Mouse (Mus musculus) left cerebral cortex, postnatal 14 days (tissue): ENCODE results near the gene Clec3a. TPM values are rescaled to one million over a fixed set of nuclear protein-coding genes. Genes with fewer than 3 reads are reported as not detected.
A peak's percentile ranks its signal among the peaks of the same experiment; 100 is the strongest.

Experiments
- DNase-seq, 2 experiments: peaks; one replicate each; pipeline ENCODE4 v3.0.0; 2021 to 2022; ENCODE audit warnings: low spot score in 2 of 2, mixed read lengths in 1 of 2
- intact Hi-C: fragments of 180-260 bp; cut with DNase I; formaldehyde crosslinking; loops from one replicate; pipeline ENCODE4 v1.15.1; 2025
- long read RNA-seq, 2 experiments: library from polyadenylated mRNA; stranded (forward); transcript quantifications; one replicate each; pipeline ENCODE4 v2.0.0; 2021
- total RNA-seq, 2 experiments: library from RNA; stranded (reverse); gene quantifications; 2 replicates each; pipeline ENCODE4 v1.2.3; 2021

Gene Clec3a
- total RNA-seq = not detected
- long read RNA-seq, experiment 1 = 0 reads
- long read RNA-seq, experiment 2 = 0 reads

GRCm38 (mm10) chr8:114417786-114418185 lies at the start of gene Clec3a:
TSS of gene Clec3a (plus strand) at chr8:114418086.
- no peak for DNase-seq
- intact Hi-C loops = no loop called here

- intact Hi-C loops = loop anchor here (1.0 to 10.0 kb wide), 3 partner anchors 288 to 705 kb away; no protein-coding TSS in a partner anchor
- DNase-seq = peak; percentile 84 to 87
Measured at GRCm38 (mm10) chr8:114369038-114369976, 48.6 kb upstream of the Clec3a start.

DNA sequence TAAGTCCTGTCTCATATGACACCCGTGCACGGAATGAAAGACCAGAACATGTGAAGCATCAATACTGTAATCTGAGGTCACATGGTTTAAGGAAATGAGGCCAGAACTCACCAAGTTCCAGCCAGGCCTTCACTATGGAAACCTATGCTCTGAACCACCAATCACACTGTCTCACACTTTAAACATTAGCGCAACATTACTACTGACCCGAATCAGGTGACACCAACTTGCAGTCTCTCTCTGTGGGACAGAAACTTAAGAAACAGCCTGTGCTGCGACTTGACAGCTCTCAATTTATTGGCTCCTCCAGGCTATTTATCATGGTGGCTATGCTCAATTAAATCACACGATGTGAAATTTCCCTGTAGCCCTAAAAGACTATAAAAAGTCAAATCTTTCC lies 43.5 kb upstream of the Clec3a start:
- DNase-seq = no peak
- intact Hi-C loops = no loop called here

- no peak for DNase-seq
- intact Hi-C loops = no loop called here
Measured at GRCm38 (mm10) chr8:114384189-114384588, 33.7 kb upstream of the Clec3a start.

DNA sequence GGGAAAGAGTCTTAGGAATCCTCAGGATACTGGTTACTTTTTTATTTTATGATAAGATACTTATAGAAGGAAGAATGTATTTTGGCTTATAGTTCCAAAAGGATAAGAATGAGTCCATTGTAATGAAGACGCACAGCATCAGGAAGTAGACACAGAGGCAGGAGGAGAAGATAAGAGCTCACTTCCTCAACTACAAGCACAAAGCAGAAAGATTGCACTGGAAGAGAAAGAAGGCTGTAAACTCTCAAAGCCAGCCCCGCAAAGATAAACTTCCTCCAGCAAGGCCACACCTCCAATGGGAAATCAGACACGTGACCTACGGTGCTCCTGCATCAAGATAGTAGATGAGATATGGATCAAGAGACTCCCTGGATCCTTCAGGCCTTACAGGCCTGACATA lies 30.4 kb upstream of the Clec3a start:
- DNase-seq = no peak
- intact Hi-C loops = no loop called here

GRCm38 (mm10) chr8:114390465-114391254 lies 27.2 kb upstream of the Clec3a start:
- intact Hi-C loops = no loop called here
- DNase-seq = peak in 1 of 2 experiments; percentile 12

GRCm38 (mm10) chr8:114398326-114398725 lies 19.6 kb upstream of the Clec3a start:
- intact Hi-C loops = no loop called here
- no peak for DNase-seq

GRCm38 (mm10) chr8:114399273-114399672 lies 18.6 kb upstream of the Clec3a start:
- intact Hi-C loops = no loop called here
- no peak for DNase-seq

GRCm38 (mm10) chr8:114401679-114402078 lies 16.2 kb upstream of the Clec3a start:
- DNase-seq = no peak
- intact Hi-C loops = no loop called here

GRCm38 (mm10) chr8:114411421-114411820 lies 6.5 kb upstream of the Clec3a start:
- no peak for DNase-seq
- intact Hi-C loops = no loop called here

GRCm38 (mm10) chr8:114418486-114418885 lies 600 bp downstream of the Clec3a start:
- intact Hi-C loops = no loop called here
- DNase-seq = no peak

DNA sequence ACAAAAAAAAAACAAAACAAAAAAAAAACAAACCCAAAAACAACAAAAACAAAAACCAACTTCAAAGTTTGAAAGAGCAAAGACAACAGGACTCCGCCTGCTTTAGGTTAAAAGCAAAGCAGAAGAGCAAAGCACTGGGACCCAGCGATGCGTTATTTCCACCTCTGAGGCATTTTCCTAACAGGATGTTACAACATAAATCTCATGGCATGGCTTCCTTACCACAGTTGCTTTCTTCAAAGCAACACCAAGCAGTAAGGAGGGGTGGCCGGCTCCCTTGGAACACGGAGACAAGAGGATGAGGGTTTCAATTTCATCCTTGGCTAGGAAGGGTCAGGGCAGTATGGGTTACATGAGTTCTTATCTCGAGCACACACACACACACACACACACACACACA lies 1.0 kb downstream of the Clec3a start:
- DNase-seq = no peak
- intact Hi-C loops = no loop called here

DNA sequence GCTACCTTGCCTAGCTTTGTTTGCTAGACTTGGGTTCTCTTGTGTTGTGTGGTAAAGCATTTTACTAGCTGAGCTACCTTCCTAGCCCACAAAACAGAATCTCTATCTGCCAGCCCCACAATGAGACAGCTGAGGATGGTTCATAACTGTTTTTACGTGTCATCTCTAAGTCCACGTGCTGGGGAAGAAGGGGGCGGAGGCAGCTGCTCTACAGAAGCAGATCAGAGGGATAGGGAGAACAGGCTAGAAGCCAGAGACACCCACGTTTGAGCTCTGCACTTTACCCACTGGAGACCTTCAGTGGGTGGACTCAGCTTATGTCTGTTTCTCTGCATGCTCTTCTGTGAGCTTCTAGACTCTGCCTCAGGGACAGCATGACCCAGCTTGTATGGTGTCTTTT lies 3.7 kb downstream of the Clec3a start:
- DNase-seq = peak; percentile 21 to 48
- intact Hi-C loops = no loop called here

DNA sequence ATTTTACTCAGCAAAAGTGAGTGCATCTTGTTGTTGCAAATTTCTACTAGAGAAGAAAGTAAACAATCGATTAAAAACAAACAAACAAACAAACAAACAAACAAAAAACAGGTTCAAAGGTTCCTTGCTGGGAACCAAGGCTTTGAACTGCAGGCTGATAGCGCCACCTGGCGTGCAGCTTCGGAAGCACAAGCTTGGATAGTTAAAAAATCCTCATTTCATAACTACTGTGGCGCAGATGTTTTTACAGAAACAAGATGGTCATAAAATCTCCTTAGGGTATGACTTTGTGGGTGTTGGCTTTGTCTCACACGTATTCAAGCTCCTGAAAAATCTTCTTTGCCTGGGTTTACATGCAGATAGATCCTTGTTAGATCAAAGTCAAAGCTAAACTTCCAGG lies 20.4 kb downstream of the Clec3a start:
- intact Hi-C loops = loop anchor here (2.0 to 5.0 kb wide), 3 partner anchors 357 to 773 kb away; no protein-coding TSS in a partner anchor
- DNase-seq = peak; percentile 68 to 77

DNA sequence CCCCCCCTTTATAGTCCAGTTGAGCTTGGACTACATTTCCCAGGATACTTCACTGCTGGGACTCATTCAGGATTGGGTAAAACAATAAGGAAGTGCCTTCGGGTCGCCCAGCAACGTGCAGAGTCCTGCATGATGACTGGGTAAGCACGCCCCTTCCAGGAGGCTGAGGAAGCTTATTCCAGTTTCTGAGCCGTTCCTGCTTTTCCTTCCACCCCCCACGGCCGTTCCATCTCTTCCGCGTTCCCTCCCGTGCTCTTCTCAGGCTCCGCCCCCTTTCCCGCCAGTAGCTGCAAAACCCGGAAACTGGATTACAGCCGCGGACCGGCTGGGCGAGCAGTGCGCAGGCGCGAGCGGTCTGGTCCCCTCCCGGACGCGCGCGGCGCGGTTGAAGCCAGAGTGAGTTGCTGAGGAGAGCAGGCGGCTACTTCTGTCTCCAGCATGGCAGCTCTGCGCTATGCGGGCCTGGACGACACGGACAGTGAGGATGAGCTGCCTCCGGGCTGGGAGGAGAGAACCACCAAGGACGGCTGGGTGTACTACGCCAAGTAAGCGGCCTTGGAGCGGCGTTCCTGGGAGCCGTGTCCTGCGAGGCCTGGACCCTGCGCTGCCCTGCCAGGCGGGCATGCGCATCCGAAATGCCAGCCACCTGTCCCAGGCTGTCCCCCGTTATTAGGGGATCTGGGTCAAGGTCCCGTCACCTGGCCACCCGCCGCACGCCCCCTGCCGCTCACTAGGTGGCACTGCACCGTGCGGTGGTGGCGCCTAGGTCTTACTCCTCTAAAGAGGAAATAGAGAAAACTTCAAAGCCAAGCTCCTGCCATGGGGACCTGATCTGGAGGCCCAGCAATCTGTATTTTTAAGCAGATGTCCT lies 21.7 kb downstream of the Clec3a start, which contains the start of gene Wwox:
Gene Wwox, plus strand, starts transcription at position 322 of the 871 bp plus-strand sequence.
- DNase-seq = peak; percentile 99 to 100
- intact Hi-C loops = loop anchor here (2.0 to 5.0 kb wide), 3 partner anchors 359 to 775 kb away; no protein-coding TSS in a partner anchor

GRCm38 (mm10) chr8:114440205-114440589 lies 22.3 kb downstream of the Clec3a start:
- no peak for DNase-seq
- intact Hi-C loops = no loop called here

- no peak for DNase-seq
- intact Hi-C loops = no loop called here
Measured at GRCm38 (mm10) chr8:114441616-114442015, 23.7 kb downstream of the Clec3a start.

DNA sequence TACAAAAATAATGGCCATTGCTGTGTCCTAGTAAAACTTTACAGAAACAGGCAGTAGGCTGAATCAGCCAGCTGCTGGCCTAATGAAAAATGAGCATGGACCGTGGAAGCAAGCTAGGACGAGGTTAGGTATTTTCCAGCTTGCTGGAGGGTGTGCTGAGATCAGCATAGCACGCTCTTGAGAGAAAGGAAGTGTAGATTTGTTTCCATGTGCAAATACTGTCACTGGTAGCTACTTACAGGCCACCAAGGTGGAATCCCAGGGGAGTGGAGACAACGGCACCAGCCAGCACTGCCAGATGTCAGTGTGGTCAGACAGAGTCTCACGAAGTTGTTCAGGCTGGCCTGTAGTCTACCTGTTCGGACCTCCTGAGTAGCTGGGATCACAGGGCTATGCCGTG lies 29.0 kb downstream of the Clec3a start:
- DNase-seq = no peak
- intact Hi-C loops = no loop called here

- DNase-seq = no peak
- intact Hi-C loops = loop anchor here (5.0 to 10.0 kb wide), 5 partner anchors 323 to 1985 kb away; partner anchors contain the start of gene Maf
Measured at GRCm38 (mm10) chr8:114452278-114452677, 34.4 kb downstream of the Clec3a start.
